Mouse (Mus musculus) testis, postnatal 10 days (tissue): ENCODE data around the gene Nr1d1.

Source experiments
- DNase-seq: peaks from one replicate; pipeline ENCODE4 v3.0.0; 2021; ENCODE audit warnings: low spot score

Nr1d1 gene

DNA sequence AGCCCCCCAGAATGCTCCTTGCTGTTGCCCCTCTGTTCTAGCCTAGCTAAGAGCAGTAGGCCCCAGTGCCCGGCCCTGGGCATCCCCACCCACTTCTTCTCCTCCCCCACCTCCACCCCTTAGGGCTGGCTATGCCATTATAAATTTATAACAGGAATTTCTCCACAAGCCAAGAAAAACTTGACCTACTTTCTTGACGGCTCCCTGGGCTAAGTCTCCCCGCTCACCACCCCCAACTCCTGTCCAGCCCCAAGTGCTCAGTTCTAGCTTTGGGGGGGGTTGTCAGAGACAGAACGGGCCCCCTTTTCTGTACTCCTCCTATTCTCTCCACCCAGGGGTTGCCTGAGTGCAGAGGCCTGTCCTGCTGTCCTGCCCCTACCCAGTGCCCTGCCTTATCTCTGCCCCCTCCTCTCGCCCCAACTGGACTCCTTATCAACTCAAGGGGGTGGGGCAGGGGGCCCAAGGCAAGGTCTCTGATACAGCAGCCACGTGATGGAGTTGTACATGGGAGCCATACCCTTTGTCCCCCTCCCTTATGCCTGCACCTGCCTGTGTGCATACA lies 23.8 kb downstream of the Nr1d1 start:
- no peak for DNase-seq

- DNase-seq = peak; percentile 92
Observed at GRCm38 (mm10) chr11:98750351-98751201, 24.6 kb downstream of the Nr1d1 start.

- peak; percentile 72 for DNase-seq
Observed at GRCm38 (mm10) chr11:98749716-98750115, 25.4 kb downstream of the Nr1d1 start.

- DNase-seq = no peak
Observed at GRCm38 (mm10) chr11:98748506-98749416, 26.4 kb downstream of the Nr1d1 start.

DNA sequence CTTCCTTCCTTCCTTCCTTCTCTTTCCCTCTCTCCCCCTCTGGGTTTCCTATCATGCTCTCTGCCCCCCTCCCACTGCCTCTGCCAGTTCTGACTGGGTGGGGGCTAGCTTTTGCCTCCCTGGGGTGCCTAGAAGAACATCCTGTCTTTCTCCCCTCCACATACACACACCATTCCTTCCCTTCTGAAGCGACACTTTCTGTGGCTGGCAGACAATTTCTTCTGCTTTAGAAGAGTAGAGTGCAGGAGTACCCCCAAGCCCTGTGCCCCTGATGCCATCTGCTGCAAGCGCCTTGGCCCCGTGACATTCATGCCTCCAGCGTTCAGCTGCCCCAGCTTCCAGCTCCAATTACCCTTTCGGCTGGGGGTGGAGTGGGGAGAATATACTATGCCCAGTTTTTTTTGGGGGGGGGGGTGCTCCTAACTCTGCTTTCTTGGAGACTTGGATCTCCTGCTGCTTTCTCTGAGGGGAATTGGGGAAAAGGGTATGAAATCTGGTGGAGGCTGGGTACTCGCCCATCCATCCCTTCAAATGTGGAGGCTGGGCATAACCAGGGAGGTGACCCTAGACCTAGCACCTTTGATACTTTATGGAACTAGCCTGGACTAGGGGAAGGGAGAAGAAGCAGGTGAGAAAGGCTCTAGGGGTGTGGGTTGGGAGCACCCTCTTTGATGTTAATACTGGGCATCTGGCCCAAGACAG lies 27.2 kb downstream of the Nr1d1 start:
- no peak for DNase-seq

DNA sequence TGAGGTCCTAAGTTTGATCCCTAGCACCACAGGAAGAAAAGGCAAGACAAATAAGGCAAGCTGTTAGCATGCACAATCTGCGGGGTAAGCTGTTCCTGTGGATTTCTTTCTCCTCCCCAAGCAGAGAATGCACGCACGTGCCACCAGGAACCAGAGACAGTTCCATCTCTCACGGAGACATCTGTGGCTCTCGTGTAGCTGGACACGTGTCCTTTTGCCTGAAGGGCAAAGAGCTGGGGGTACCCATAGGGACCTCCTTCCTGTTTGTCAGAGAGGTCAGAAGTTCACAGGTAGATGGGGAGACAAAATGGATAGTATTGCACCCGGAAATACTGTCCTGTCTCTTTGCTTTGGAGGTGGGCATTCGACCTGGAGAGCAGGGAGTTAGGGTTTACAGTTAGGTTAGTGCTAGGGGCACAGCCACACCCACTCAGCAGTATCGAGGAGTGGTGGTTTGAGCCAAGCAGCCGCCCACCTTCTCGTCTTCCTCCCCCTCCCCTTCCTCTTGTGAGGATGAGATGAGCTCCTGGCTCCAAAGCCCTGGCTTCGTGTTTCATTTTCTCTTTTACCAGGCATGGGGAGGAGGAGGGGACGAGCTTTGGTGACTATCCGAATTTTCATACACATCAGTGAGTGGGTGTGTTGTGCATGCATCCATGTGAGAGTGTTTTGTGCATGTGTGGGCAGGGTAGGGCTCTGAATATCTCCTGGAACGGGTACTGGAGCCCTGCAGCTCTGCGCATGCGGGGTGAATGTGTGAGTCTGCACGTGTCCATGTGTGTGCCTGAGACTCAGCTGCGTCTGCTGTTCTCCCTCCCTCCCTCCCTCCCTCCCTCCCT lies 28.1 kb downstream of the Nr1d1 start:
- peak; percentile 83 for DNase-seq

- no peak for DNase-seq
Observed at GRCm38 (mm10) chr11:98745932-98746853, 28.9 kb downstream of the Nr1d1 start.

DNA sequence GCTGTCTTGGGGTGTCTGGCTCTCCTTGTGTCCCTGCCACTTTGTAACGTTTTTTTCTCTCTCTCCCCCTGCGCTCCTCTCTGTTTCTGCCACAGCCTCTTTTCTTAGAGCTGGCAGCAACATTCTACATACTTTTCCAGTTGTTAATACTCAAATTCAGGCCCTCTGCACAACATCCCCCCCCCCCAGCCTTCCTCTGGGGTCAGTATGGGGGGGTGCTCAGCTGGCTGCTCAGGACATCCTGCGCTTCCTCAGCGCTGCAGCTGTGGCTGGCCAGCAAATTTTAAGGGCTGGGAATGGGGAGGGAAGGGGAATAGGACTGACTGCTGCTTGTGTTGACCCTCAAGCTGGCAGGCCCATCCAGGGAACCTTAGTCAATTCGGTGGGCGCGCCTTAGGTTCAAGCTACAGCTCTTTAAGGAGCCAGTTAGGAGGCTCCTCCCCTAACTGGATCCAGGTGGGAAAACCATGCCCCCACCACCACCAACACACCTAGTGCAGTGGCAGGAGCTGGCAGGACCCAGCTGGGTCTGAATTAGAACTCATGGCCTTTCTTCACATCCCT lies 30.6 kb downstream of the Nr1d1 start:
- no peak for DNase-seq

DNA sequence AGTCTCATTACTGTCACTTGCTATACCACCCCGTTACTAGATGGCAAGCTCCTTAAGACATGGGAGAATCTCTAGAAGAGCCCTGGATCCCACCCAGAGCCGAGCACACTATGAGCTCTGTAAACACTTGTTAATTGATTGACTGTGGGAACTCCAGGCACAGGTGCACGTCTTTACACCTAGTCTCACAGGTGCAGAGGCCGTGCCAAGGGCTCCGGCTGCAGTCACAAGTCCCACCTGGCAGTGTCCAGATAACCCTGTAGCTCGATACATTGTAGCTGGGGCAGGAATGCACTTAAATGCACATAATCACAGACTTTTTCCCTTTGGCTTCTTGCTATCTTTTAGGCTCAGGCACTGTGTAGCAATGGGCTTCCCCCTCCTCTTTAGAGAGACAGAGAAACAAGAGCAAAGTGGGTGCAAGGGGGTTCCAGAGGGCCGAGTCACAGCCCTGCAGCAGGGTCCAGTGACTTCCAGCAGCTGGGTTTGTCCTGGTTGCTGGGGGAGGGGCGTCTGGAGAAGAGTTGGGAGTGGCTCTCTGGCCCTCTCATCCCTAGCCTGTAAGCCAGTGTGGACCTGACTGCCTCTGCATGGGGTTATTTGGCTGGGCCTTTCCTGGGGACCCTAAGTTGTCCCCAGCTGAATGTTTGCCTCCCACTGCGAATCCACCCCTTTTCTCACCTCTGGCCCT lies 31.3 kb downstream of the Nr1d1 start:
- DNase-seq = peak; percentile 84

DNA sequence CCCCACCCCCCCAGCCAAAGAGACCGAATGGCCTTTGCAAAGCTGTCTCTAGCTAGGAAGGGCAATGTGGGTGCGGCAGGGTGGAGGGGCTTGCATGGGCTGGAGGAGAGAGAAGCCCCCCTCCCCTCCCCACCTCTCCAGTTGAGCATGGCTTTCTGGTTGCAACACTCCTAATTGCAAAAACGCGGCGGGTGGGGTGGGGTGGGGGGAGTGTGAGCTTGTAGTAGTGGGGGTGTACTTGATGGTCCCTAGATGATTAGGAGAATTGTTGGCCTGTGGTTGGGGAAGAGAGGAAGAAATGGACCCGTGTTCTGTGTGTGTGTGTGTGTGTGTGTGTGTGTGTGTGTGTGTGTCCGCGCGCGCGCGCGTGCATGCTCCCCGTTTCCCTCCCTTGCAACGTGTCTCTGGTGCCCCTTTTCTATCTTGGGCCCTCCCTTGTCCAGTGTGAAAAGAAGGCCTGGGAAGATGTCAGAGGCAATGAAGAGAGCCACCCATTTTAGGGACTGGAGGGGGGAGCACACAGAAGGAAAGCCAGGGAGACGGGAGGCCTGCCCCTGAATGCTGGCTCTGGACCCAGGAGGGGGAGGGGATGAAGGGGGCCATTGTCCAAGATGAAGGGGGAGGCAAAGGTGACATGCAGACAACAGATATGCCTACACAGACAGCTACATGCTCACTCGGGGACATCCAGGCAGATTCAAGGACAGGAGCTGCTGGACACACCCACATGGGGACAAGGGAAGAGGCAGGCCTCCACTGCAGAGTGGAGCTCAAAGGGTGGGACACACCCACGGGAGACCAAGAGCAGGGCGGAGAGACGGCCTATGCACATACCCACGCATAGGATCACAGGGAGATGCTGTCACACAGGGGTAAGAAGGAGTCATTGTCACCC lies 32.5 kb downstream of the Nr1d1 start:
- peak; percentile 89 for DNase-seq

DNA sequence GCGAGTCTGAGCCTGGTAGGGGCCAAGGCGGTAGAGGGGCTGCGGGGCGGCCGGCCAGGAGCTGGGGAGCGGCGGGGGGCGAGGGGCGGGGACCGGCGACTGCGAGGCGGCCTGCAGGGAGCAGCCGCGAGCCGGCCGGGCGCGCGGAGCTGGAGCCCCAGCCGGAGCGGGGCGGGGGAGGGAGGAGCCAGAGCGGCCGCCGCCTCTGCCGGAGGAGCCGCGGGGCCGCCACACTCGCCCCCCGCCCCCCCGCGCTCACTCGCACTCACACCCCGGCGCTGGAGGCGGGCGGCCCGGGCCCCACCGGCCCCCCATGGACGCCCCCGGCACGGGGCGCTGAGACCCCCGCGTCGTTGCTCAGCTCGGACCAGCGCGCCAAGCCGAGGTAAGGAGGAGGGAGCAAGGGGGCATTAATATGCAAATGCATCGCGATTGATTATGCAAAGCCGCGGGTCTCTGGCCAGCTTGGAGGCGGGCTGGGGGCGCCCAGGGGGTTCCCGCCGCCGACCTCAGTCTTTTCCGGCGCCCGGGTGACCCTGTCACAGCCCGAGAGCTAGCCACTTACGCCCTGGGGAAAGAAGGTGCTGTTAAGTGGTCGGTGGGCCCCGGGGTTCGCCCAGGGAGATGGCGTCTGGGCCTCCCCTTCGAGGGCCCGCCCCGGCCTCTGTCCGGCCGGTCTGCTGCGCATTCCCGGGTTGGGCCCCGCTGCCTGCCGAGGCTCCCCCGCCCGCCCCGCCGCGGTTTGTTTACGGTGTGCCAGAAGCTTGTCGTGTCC lies 33.3 kb downstream of the Nr1d1 start:
- DNase-seq = peak; percentile 92

DNA sequence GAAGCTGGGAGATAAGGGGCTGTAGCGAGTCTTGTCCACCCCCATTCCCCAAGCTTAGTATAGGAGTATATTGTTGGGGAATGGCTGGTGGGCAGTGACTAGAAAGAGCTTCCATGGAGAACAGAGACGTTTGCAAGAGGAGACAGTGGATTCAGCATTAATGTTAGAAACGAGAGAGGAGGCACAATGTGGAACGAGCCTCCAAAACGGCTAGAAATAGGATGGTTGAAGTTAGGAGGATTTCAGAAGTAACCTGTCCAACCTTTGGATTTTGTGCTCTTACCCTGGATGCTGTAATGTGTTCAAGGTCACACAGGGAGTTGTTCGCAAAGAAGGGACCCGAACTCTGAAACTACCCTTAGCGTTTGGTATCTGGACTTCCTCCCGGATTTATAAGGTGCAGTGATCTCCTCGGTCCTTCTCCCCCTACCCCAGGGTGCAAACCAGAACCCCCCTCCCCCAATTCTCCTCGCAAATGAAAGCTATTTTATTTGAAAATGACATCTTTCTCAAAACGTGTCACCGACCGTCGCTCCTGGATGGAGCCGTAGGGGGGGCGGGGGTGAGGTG lies 34.0 kb downstream of the Nr1d1 start:
- no peak for DNase-seq

GRCm38 (mm10) chr11:98740393-98741050 lies 34.6 kb downstream of the Nr1d1 start, which contains the start of gene Thra:
Thra (plus strand) TSS chr11:98740638.
- DNase-seq = peak; percentile 80

GRCm38 (mm10) chr11:98740026-98740392 lies 35.1 kb downstream of the Nr1d1 start:
- no peak for DNase-seq

DNA sequence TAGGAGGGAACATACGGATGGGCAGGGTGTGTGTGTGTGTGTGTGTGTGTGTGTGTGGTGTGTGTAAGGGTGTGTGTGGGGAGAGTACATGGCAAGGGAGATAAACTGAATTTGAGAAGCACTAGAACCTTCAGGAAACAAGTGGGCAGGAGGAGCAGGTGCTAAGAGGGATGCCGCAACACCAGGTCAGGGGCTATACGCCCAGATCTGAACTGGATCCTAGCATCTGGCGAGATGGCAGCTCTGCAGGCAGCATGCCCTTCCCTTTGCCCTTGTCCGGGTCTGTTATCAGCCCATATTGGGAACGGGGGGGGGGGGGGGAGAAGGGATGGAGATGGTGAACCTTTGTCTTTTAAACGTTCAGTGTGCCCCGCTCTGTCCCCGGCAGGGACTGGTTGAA lies 36.2 kb downstream of the Nr1d1 start:
- no peak for DNase-seq

DNA sequence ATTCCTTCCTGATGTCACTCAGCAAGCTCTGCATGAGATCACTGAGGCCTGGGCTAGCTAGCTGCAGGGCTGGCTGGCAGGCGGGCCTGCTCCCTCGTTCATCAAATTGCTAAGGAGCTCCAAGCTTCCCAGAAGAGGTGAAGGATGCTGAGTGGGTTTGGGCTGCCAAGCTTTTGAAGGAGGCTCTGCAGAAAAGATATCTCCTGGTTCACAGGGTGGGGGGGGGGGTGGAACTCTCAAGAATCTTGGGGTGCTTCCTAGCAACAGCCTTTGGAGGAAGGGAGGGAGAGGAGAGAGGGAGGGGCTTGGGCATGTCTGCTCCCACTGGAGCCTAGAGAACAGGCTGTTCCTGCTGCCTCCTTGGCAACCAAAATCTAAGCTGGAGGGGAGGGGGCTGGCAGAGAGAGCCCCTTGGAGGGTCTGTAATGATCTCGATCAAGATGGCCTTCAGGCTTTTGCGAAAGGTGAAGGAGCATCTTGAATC lies 36.7 kb downstream of the Nr1d1 start:
- DNase-seq = peak; percentile 62
